Mouse (Mus musculus) forebrain, embryonic 11.5 days (tissue): ENCODE data around the gene 2010111I01Rik. TPM values are rescaled to one million over a fixed set of nuclear protein-coding genes. Genes with fewer than 3 reads are reported as not detected.

Source experiments
- ATAC-seq: fragments of 200-750 bp; cut with Nextera tagmentation; replicated peaks from 2 replicates; pipeline ENCODE4 v1.8.0; 2017; ENCODE audit warnings: moderate TSS enrichment; ENCODE audit not compliant: low FRiP score
- DNase-seq: peaks from one replicate; pipeline ENCODE4 v3.0.0-alpha.2; 2017; ENCODE audit warnings: low spot score
- H3K27ac ChIP-seq: fragments of 300-500 bp; sonication (generic); 2 replicates; pipeline ENCODE4 v1.5.1; 2014; ENCODE audit warnings: low read depth, low read length
- H3K27me3 ChIP-seq: fragments of 300-500 bp; sonication (generic); 2 replicates; pipeline ENCODE4 v1.6.1; 2014; ENCODE audit warnings: mild to moderate bottlenecking, low read length, mixed read lengths; ENCODE audit not compliant: control insufficient read depth, insufficient read depth
- H3K36me3 ChIP-seq: fragments of 300-500 bp; sonication (generic); 2 replicates; pipeline ENCODE4 v1.6.1; 2014; ENCODE audit warnings: mild to moderate bottlenecking, low read length, moderate library complexity, mixed read lengths; ENCODE audit not compliant: control insufficient read depth, insufficient read depth
- H3K4me1 ChIP-seq: fragments of 300-500 bp; sonication (generic); replicated peaks from 2 replicates; pipeline ENCODE4 v1.6.1; 2014; ENCODE audit warnings: low read length, mixed read lengths; ENCODE audit not compliant: control insufficient read depth, insufficient read depth
- H3K4me2 ChIP-seq: fragments of 300-500 bp; sonication (generic); 2 replicates; pipeline ENCODE4 v1.6.1; 2014; ENCODE audit warnings: low read depth, mild to moderate bottlenecking, low read length, moderate library complexity, mixed read lengths; ENCODE audit not compliant: severe bottlenecking
- H3K4me3 ChIP-seq: fragments of 300-500 bp; sonication (generic); 2 replicates; pipeline ENCODE4 v1.5.1; 2014; ENCODE audit warnings: low read depth, low read length
- H3K9ac ChIP-seq: fragments of 300-500 bp; sonication (generic); 2 replicates; pipeline ENCODE4 v1.6.1; 2014; ENCODE audit warnings: low read length
- H3K9me3 ChIP-seq: fragments of 300-500 bp; sonication (generic); 2 replicates; pipeline ENCODE4 v1.6.1; 2016; ENCODE audit warnings: low read length, mixed read lengths; ENCODE audit not compliant: control insufficient read depth
- WGBS: fragments of 180-500 bp; shearing (Covaris S2); extraction: QIAGEN DNeasy Blood & Tissue Kit; methylation state at CpG from one replicate; pipeline ENCODE4 v1.1.7; 2014; 5-methylcytosine and 5-hydroxymethylcytosine counted together
- polyA plus RNA-seq: library from polyadenylated mRNA; unstranded; fragments of >200 nt; fragmentation: Nextera tagmentation; extraction: Ambion mirVana; gene quantifications from 2 replicates; pipeline ENCODE4 v1.2.1, GENCODE M21; 2014

The 2010111I01Rik gene
- polyA plus RNA-seq, 1 experiment from 2014 or later: 38.9 TPM

DNA sequence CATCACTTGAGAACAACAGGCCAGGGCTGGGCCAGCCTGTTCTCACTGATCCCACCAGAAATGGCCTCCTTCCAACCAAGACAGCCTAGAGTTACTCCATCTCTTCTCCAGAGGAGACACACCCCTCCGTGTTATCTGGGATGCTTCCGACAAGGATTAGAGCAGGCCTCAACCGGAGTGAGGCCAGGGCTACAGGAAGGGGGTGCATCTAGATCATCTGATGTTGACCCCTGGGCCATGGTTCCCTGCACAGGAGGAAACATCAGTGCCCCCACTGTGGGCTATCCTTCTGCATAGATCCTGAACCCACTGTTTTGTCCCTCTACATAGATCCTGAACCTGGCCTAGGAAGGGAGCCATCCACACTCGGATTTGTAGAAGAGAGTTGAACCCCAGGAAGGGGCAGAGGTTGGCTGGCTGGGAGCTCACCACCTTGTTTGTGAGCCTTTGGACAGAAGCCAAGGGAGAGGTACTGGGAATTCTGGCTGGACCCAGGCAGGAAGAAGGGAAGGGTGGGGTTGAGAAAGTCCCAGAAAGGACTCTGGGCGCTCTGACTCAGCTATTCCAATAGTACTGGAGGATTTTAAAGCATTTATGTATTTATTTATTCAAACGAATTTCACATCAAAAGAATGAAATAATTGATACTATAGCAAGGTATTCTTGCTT, 339.6 kb downstream of the 2010111I01Rik start:
- no peak overlapping the region for H3K9ac ChIP-seq
- no peaks in the 10 kb centered on the region for H3K27me3 ChIP-seq
- no peaks in the 10 kb centered on the region for H3K9me3 ChIP-seq
- no peak overlapping the region for H3K4me3 ChIP-seq
- H3K4me2 ChIP-seq: no peak overlapping the region
- 83% methylated on average over 6 of the region's 6 CpGs for WGBS
- DNase-seq (no peak), ATAC-seq (no peak)
- H3K36me3 ChIP-seq: no peaks in the 10 kb centered on the region; the same call in 1 of the 2 replicates
- no peak overlapping the region for H3K27ac ChIP-seq
- H3K4me1 ChIP-seq: no peaks in the 10 kb centered on the region

DNA sequence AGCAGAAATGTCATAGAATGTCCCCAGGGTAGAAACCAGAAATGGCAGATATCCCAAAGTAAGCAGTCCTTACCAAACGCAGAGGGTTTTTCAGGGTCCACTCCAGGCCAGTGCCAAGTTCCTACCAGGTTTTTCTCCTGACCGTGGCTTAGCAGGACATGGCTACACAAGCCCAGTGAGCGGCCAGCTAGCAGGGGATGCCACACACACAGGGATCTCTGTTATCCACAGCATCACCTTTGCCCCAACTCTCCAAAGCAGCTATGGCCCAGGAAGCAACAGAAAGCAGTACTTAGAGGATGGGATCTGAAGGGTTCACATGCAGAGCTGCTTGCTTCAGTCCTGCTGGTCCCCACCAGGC, 340.1 kb downstream of the 2010111I01Rik start:
- H3K27ac ChIP-seq: no peak overlapping the region
- DNase-seq (no peak), ATAC-seq (no peak)
- H3K27me3 ChIP-seq: no peaks in the 10 kb centered on the region
- H3K4me3 ChIP-seq: no peak overlapping the region
- no peaks in the 10 kb centered on the region for H3K4me1 ChIP-seq
- H3K4me2 ChIP-seq: no peak overlapping the region
- H3K9me3 ChIP-seq: no peaks in the 10 kb centered on the region
- whole genome bisulfite sequencing: 59% methylated on average over 3 of the region's 3 CpGs
- H3K9ac ChIP-seq: no peak overlapping the region
- no peaks in the 10 kb centered on the region; the same call in 1 of the 2 replicates for H3K36me3 ChIP-seq

DNA sequence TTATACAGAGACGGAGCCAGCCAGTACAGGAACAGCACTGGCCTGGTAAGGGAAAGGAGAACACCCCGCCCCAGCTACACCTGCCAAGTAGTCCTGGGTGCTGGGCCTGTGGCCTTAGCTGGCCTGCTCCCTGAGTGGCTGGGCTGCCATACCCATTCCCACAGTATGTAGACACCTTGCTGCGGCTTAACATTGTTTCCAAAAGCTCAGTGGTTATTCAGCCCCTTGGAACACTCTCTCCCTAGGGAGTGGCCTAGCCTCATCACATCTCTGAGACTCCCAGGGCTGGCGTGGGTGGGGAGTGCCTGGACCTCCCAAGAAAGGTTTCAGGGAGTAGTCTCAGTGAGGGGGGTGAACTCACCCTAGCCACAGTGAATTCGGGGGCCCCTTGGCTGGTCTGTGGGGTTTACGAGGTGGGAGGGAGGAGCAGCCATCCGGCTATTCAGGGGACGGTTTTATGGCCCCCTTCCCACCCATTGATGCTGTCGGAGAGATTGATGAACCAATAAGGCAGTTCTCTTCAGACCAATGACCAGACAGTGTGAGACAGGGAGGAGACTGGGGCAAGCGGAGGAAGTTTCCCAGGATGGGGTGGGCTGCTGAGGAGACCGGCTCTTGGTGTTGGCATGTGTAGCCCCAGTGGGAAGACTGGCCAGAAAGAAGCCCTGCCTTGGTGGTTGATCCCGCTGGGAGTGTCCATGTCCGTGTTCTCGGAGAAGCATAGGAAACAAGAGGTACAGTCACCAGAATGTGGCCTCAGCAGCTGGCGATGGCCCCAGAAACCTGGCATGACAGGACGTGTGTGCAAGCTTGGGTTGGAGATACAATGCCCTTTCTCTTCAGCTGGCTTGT, 340.7 kb downstream of the 2010111I01Rik start:
- Histone ChIP-seq H3K27ac (no peak overlapping the region), H3K36me3 (no peaks in the 10 kb centered on the region; the same call in 1 of the 2 replicates)
- ATAC-seq: no peak; the same call in 1 of the 2 replicates

DNA sequence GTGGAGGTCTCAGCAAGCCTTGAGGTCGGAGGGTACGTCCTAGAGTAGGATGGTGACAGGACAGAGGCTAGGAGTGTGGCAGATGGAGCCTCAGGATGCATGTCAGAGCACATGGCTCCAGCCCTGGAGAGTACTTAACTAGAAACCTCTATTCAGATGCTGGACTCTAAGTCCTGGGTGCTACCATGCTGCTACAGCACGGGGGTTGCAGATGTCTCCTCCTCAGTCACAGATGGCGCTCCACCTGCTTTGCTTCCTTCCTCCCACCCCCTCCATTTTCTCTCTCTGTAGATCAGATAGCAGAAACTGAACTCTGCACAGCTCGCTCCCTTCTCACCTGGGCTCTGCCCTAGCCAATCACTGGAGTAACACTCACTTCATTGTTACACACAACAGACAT, 342.1 kb downstream of the 2010111I01Rik start:
- Histone ChIP-seq H3K9ac (no peak overlapping the region), H3K4me3 (no peak overlapping the region), H3K36me3 (no peaks in the 10 kb centered on the region), H3K9me3 (no peaks in the 10 kb centered on the region), H3K27me3 (no peaks in the 10 kb centered on the region), H3K27ac (no peak overlapping the region), H3K4me2 (no peak overlapping the region), H3K4me1 (no peaks in the 10 kb centered on the region)
- ATAC-seq (no peak), DNase-seq (no peak)
- WGBS: 93% methylated on average over 5 of the region's 5 CpGs

More for the DNA sequence above, 340.7 kb downstream of the 2010111I01Rik start:
- WGBS: 82% methylated on average over 16 of the region's 16 CpGs
- Histone ChIP-seq H3K9ac (no peak overlapping the region), H3K9me3 (no peaks in the 10 kb centered on the region), H3K27me3 (no peaks in the 10 kb centered on the region), H3K4me2 (no peak overlapping the region), H3K4me3 (no peak overlapping the region), H3K4me1 (no peaks in the 10 kb centered on the region)
- DNase-seq: no peak

DNA sequence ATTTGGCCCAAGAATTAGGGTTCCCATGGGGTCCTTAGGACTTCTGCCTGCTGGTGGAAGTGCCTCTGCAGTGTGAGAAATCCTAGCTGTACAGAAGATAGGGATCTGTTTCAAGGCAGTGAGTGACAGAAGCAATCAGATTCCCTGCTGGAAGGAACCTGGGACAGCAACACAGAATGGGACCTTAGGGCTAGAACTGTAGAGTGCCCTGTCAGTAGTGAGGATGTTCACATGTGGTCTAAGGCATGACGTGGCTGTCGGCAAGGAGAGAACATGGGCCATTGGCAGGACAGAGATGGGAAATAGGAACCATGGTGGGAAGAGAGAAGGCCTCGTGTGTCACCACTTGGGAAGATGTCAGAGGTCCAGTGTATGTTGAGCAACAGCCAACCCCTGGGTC, 344.9 kb downstream of the 2010111I01Rik start:
- Histone ChIP-seq H3K4me3 (no peak overlapping the region), H3K27ac (no peak overlapping the region), H3K4me2 (no peak overlapping the region), H3K9me3 (no peaks in the 10 kb centered on the region), H3K27me3 (no peaks in the 10 kb centered on the region), H3K9ac (no peak overlapping the region), H3K4me1 (no peaks in the 10 kb centered on the region), H3K36me3 (no peaks in the 10 kb centered on the region)
- DNase-seq (no peak), ATAC-seq (no peak)
- WGBS: 84% methylated on average over 3 of the region's 3 CpGs

DNA sequence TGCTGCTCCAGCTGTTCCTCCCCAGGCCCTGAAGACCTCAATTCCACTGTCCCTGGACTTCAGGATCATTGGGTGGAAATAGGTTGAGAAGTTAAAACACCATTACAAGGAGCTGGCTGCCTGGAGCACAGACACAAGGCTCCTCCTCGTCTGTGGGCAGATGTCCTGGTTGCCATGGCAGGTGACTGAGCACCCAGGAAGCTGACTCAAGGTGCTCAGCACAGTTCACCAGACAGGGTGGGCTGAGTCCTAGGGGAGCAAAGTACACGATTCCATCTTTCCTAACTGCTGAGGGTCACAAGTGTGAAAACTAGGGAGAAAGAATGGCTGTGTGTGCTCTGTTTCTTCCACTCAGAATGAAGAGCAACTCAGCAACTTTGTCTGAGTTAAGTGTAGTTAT, 346.5 kb downstream of the 2010111I01Rik start:
- no peak overlapping the region for H3K4me3 ChIP-seq
- H3K4me2 ChIP-seq: no peak overlapping the region
- 83% methylated on average over 2 of the region's 2 CpGs for WGBS
- DNase-seq (no peak), ATAC-seq (no peak)
- H3K9ac ChIP-seq: no peak overlapping the region
- no peaks in the 10 kb centered on the region for H3K9me3 ChIP-seq
- H3K36me3 ChIP-seq: no peaks in the 10 kb centered on the region
- H3K27ac ChIP-seq: no peak overlapping the region
- H3K27me3 ChIP-seq: no peaks in the 10 kb centered on the region
- H3K4me1 ChIP-seq: no peaks in the 10 kb centered on the region

DNA sequence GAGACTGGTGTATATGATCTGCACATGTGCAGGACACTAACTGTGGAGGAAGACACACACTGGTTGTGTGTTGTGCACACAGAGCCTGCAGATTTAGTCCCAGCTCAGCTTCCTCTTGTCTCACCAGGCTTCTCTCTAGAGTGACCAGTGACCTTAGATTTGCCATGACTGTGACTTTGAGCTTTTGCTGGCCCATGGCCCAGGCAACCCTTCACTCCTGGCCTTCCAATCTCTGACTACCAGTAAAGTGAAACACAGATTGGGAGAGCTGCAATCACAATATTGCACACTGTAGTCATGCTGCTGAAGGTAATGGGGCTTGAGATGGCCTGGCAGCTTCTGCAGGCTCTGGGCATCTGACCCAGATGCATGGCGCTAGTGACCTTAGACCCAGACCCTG, 348.6 kb downstream of the 2010111I01Rik start:
- Histone ChIP-seq H3K9me3 (no peaks in the 10 kb centered on the region), H3K9ac (no peak overlapping the region), H3K4me1 (no peaks in the 10 kb centered on the region), H3K4me3 (no peak overlapping the region), H3K27ac (no peak overlapping the region), H3K36me3 (no peaks in the 10 kb centered on the region), H3K27me3 (no peaks in the 10 kb centered on the region), H3K4me2 (no peak overlapping the region)
- DNase-seq: no peak
- WGBS: 97% methylated on average over 1 of the region's 1 CpGs
- no peak for ATAC-seq

DNA sequence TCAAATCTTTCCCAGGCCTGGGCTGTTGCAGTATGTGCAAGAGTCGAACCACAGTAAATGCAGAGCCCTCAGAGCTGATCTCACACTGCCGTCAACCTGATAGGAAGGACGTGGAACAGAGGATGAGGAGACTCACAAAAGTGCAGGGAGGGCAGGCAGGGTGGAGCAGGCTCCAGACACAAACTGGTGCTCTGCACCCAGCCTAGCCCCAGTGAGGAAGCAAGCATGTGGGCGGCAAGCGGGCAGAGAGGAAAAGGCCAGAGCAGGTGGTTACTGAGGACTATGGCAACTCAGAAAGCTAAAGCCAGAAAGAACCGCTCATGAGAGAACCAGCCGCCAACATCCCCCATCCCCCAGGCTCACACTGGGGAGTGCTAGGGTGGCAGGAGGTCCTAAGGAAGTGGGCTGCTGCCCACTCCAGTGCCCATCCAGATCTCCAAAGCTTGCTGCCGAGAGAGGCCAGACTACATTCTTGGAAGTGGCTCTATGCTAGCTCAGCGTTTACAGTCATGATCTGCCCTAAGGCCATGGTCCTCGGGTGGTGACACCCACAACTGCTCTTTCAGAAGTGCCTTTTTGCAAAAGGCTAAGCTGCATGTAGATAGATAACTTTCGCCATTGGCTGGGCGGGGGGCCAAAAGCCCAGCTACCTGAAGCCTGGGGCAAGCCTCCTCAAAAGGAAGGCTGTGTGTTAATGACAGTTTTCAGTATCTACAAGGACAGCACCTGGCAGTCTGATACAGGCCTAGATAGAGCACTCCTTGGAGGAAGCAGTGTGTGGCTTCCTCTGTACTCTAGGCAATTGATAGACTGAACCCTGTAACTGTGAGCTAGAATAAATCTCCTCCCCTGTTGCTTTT, 349.3 kb downstream of the 2010111I01Rik start:
- Histone ChIP-seq H3K36me3 (no peaks in the 10 kb centered on the region), H3K27me3 (no peaks in the 10 kb centered on the region), H3K4me1 (no peaks in the 10 kb centered on the region), H3K27ac (no peak overlapping the region), H3K9ac (no peak overlapping the region), H3K4me3 (no peak overlapping the region), H3K9me3 (no peaks in the 10 kb centered on the region), H3K4me2 (no peak overlapping the region)
- ATAC-seq (no peak), DNase-seq (no peak)
- WGBS: 87% methylated on average over 12 of the region's 12 CpGs
